Mouse (Mus musculus) lung, embryonic 14.5 days (tissue): ENCODE data around the gene Ptpn21. TPM values are rescaled to one million over a fixed set of nuclear protein-coding genes. Genes with fewer than 3 reads are reported as not detected.

Source experiments
- ATAC-seq: fragments of 200-750 bp; cut with Nextera tagmentation; 2 replicates; pipeline ENCODE4 v1.8.0; 2017; ENCODE audit warnings: mild to moderate bottlenecking, moderate TSS enrichment, moderate library complexity; ENCODE audit not compliant: insufficient read depth
- DNase-seq: peaks from one replicate; pipeline ENCODE4 v3.0.0-alpha.2; 2015
- H3K27ac ChIP-seq: fragments of 300-500 bp; sonication (generic); 2 replicates; pipeline ENCODE4 v1.5.1; 2014; ENCODE audit warnings: low read depth, mild to moderate bottlenecking, moderate library complexity
- H3K27me3 ChIP-seq: fragments of 300-500 bp; sonication (generic); 2 replicates; pipeline ENCODE4 v1.6.1; 2014; ENCODE audit warnings: low read length, control low read depth; ENCODE audit not compliant: insufficient read depth
- H3K36me3 ChIP-seq: fragments of 300-500 bp; sonication (generic); 2 replicates; pipeline ENCODE4 v1.6.1; 2014; ENCODE audit warnings: control low read depth; ENCODE audit not compliant: insufficient read depth
- H3K4me1 ChIP-seq: fragments of 300-500 bp; sonication (generic); 2 replicates; pipeline ENCODE4 v1.6.1; 2014; ENCODE audit warnings: antibody characterized with exemption, control low read depth; ENCODE audit not compliant: insufficient read depth
- H3K4me2 ChIP-seq: fragments of 300-500 bp; sonication (generic); 2 replicates; pipeline ENCODE4 v1.6.1; 2014; ENCODE audit warnings: mild to moderate bottlenecking
- H3K4me3 ChIP-seq: fragments of 300-500 bp; sonication (generic); 2 replicates; pipeline ENCODE4 v1.5.1; 2014; ENCODE audit warnings: low read depth, low read length
- H3K9ac ChIP-seq: fragments of 300-500 bp; sonication (generic); 2 replicates; pipeline ENCODE4 v1.6.1; 2014
- H3K9me3 ChIP-seq: fragments of 300-500 bp; sonication (generic); 2 replicates; pipeline ENCODE4 v1.6.1; 2016; ENCODE audit warnings: low read depth, low read length, control low read depth
- CTCF ChIP-seq: IDR thresholded peaks from 2 replicates; pipeline ENCODE4 v1.5.1; 2016; ENCODE audit warnings: antibody characterized with exemption, low read depth
- whole genome bisulfite sequencing: fragments of 180-500 bp; shearing (Covaris S2); extraction: QIAGEN DNeasy Blood & Tissue Kit; methylation state at CpG from one replicate; pipeline ENCODE4 v1.1.7; 2014; 5-methylcytosine and 5-hydroxymethylcytosine counted together
- polyA plus RNA-seq: library from polyadenylated mRNA; unstranded; fragments of >200 nt; fragmentation: Nextera tagmentation; extraction: Ambion mirVana; gene quantifications from 2 replicates; pipeline ENCODE4 v1.2.1, GENCODE M21; 2014

The Ptpn21 gene
- polyA plus RNA-seq, 1 experiment from 2014 or later, result 13.4 TPM

- Histone ChIP-seq H3K4me2 (no peak overlapping the region), H3K4me3 (no peak overlapping the region), H3K36me3 (peaks cover 7% of the 10 kb centered on the region; the same call in 1 of the 2 replicates), H3K27me3 (no peaks in the 10 kb centered on the region), H3K9ac (no peak overlapping the region), H3K9me3 (no peaks in the 10 kb centered on the region), H3K27ac (no peak overlapping the region), H3K4me1 (0 out of 2 replicates have a peak, but pooled peaks cover 4% of the 10 kb centered on the region)
- no peak for ATAC-seq
- no peak for TF ChIP-seq CTCF
- 78% methylated on average over 5 of the region's 5 CpGs for WGBS
- DNase-seq, result no peak
Observed at GRCm38 (mm10) chr12:98669864-98670263, 67.3 kb downstream of the Ptpn21 start.

GRCm38 (mm10) chr12:98669086-98669485 is 68.1 kb downstream of the Ptpn21 start:
- Histone ChIP-seq H3K9ac (no peak overlapping the region), H3K4me3 (no peak overlapping the region), H3K27me3 (no peaks in the 10 kb centered on the region), H3K27ac (no peak overlapping the region; the same call in 1 of the 2 replicates), H3K4me2 (no peak overlapping the region), H3K9me3 (no peaks in the 10 kb centered on the region), H3K4me1 (0 out of 2 replicates have a peak, but pooled peaks cover 4% of the 10 kb centered on the region), H3K36me3 (peaks cover 7% of the 10 kb centered on the region; the same call in 1 of the 2 replicates)
- ATAC-seq, result no peak
- 74% methylated on average over 10 of the region's 10 CpGs for WGBS
- TF ChIP-seq CTCF, result no peak
- no peak for DNase-seq

GRCm38 (mm10) chr12:98668132-98668814 is 68.9 kb downstream of the Ptpn21 start:
- Histone ChIP-seq H3K4me1 (0 out of 2 replicates have a peak, but pooled peaks cover 4% of the 10 kb centered on the region), H3K4me3 (no peak overlapping the region), H3K9ac (no peak overlapping the region), H3K27ac (0 out of 2 replicates have a peak overlapping the region, but pooled peaks have one; percentile 30), H3K4me2 (no peak overlapping the region), H3K36me3 (peaks cover 5% of the 10 kb centered on the region; the same call in 1 of the 2 replicates), H3K27me3 (no peaks in the 10 kb centered on the region), H3K9me3 (no peaks in the 10 kb centered on the region)
- ATAC-seq (peak; percentile 72), DNase-seq (peak; percentile 78)
- WGBS, result 38% methylated on average over 10 of the region's 10 CpGs
- no peak for TF ChIP-seq CTCF

- no peak overlapping the region for H3K4me3 ChIP-seq
- no peak overlapping the region for H3K27ac ChIP-seq
- no peak overlapping the region for H3K9ac ChIP-seq
- no peaks in the 10 kb centered on the region for H3K4me1 ChIP-seq
- H3K27me3 ChIP-seq, result no peaks in the 10 kb centered on the region
- WGBS, result 87% methylated on average over 7 of the region's 7 CpGs
- H3K36me3 ChIP-seq, result peaks cover 27% of the 10 kb centered on the region
- no peak for TF ChIP-seq CTCF
- no peak for DNase-seq
- no peaks in the 10 kb centered on the region for H3K9me3 ChIP-seq
- no peak overlapping the region for H3K4me2 ChIP-seq
- ATAC-seq, result no peak
Observed at GRCm38 (mm10) chr12:98662617-98663016, 74.6 kb downstream of the Ptpn21 start.

- Histone ChIP-seq H3K36me3 (peaks cover 12% of the 10 kb centered on the region), H3K27me3 (no peaks in the 10 kb centered on the region), H3K4me2 (no peak overlapping the region), H3K9me3 (no peaks in the 10 kb centered on the region), H3K4me3 (no peak overlapping the region), H3K9ac (no peak overlapping the region), H3K27ac (no peak overlapping the region), H3K4me1 (no peaks in the 10 kb centered on the region)
- DNase-seq (no peak), ATAC-seq (no peak)
- 58% methylated on average over 2 of the region's 2 CpGs for WGBS
- no peak for TF ChIP-seq CTCF
Observed at GRCm38 (mm10) chr12:98656873-98657272, 80.3 kb downstream of the Ptpn21 start.

GRCm38 (mm10) chr12:98644852-98645251 is 92.4 kb downstream of the Ptpn21 start:
- ATAC-seq (no peak), DNase-seq (peak; percentile 27)
- Histone ChIP-seq H3K36me3 (no peaks in the 10 kb centered on the region), H3K27ac (no peak overlapping the region), H3K9me3 (no peaks in the 10 kb centered on the region), H3K4me3 (no peak overlapping the region), H3K4me1 (no peaks in the 10 kb centered on the region), H3K27me3 (no peaks in the 10 kb centered on the region), H3K9ac (no peak overlapping the region), H3K4me2 (no peak overlapping the region)
- no peak for TF ChIP-seq CTCF

- no peak for TF ChIP-seq CTCF
- 0 out of 2 replicates have a peak overlapping the region, but pooled peaks have one; percentile 33 for H3K27ac ChIP-seq
- H3K36me3 ChIP-seq, result no peaks in the 10 kb centered on the region
- no peak for DNase-seq
- H3K4me2 ChIP-seq, result peak overlapping the region; percentile 74
- H3K9me3 ChIP-seq, result no peaks in the 10 kb centered on the region
- no peaks in the 10 kb centered on the region for H3K4me1 ChIP-seq
- peak overlapping the region; percentile 76 for H3K4me3 ChIP-seq
- under 1% methylated on average over 16 of the region's 16 CpGs for WGBS
- H3K27me3 ChIP-seq, result no peaks in the 10 kb centered on the region
- H3K9ac ChIP-seq, result peak overlapping the region; percentile 71
- ATAC-seq, result peak; percentile 86
Observed at GRCm38 (mm10) chr12:98628260-98628970, 108.8 kb downstream of the Ptpn21 start.
